Mouse (Mus musculus) embryonic fibroblast, embryonic 13.5 days (primary cell): ENCODE measurements at regions not wholly inside any gene's neighbourhood (a gene's known extent, or its start where the extent isn't known, plus 50 kb on each side); places are given as distances from the start of the nearest gene placed in this dataset.

Experiments used
- CTCF ChIP-seq: IDR thresholded peaks from 2 replicates; pipeline ENCODE4 v1.5.1; 2011; ENCODE audit warnings: mild to moderate bottlenecking, control low read depth, low read length, moderate library complexity, borderline replicate concordance; ENCODE audit not compliant: insufficient read depth
- POLR2A ChIP-seq: IDR thresholded peaks from 2 replicates; pipeline ENCODE4 v1.6.1; 2011; ENCODE audit warnings: low read depth, mild to moderate bottlenecking, control low read depth, low read length, moderate library complexity

GRCm38 (mm10) chr4:26247925-26248856 lies 98.5 kb downstream of the Manea start:
- TF ChIP-seq CTCF (peak; percentile 74; the same call in 1 of the 2 replicates), POLR2A (no peak)
